Mouse (Mus musculus) subcutaneous adipose tissue, adult 2 months (tissue): Measurements from ENCODE around the gene Ehd4. TPM values are rescaled to one million over a fixed set of nuclear protein-coding genes. Genes with fewer than 3 reads are reported as not detected.

Experiments
- polyA plus RNA-seq: library from polyadenylated mRNA; depleted of rRNA; stranded (reverse); fragments of >200 nt; gene quantifications from 2 replicates; pipeline ENCODE4 v1.2.3, GENCODE M21; 2012; ENCODE audit warnings: low replicate concordance; rRNA removed

The Ehd4 gene
- 44.2 and 57.4 TPM in 2 replicates for polyA plus RNA-seq

DNA sequence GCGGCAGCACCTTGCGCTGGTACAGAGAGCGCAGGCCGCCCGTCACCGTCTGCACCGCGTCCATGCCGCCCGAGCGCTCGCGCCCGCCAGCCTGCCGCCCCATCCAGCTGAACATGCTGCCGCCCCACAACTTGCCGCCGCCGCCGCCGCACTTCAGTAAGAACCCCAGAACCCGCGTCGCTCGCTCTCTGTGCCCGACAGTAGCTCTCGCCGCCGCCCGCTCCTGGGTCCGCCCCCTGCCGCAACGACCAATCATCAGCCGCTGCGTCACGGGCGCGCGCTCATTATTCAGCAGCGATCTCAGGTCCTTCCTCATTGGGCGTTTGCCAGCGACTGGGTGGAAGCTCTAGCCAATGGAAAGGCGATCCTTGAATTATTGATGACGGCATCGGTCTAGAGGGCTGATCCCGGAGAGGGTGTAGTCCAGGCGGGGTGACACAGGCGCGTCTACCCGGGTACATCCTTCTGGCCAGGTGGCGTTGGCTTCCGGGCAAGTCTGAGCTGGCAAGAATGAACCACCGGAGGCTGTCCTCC lies at the start of gene Ehd4:
Gene Ehd4 (minus strand): TSS at position 246 of the 534 bp plus-strand sequence.

Other genes with a start within 250 kb of the Ehd4 start
- 22.1 and 36.1 TPM in 2 replicates for gene Mapkbp1, start 181.9 kb downstream of the Ehd4 start, polyA plus RNA-seq
- gene Jmjd7, start 127.1 kb downstream of the Ehd4 start, polyA plus RNA-seq, result 7.9 and 14.1 TPM in 2 replicates
- gene Gm28042, start 127.1 kb downstream of the Ehd4 start, polyA plus RNA-seq, result 3.3 and 4.9 TPM in 2 replicates
- 4.3 and 7.6 TPM in 2 replicates for gene Pla2g4b, start 121.2 kb downstream of the Ehd4 start, polyA plus RNA-seq
- 0.09 and 0.22 TPM in 2 replicates for gene Pla2g4e, start 90.7 kb upstream of the Ehd4 start, polyA plus RNA-seq
- gene Pla2g4d, start 134.6 kb upstream of the Ehd4 start, polyA plus RNA-seq, result not detected in 2 replicates
- 0.14 and 0.15 TPM in 2 replicates for gene Pla2g4f, start 159.6 kb upstream of the Ehd4 start, polyA plus RNA-seq
- gene Vps39, start 198.5 kb upstream of the Ehd4 start, polyA plus RNA-seq, result 29.6 and 31.6 TPM in 2 replicates
- gene Ganc, start 249.3 kb upstream of the Ehd4 start, polyA plus RNA-seq, result 31.8 and 33.6 TPM in 2 replicates
- gene Tmem87a, start 249.5 kb upstream of the Ehd4 start, polyA plus RNA-seq, result 10.3 and 16.7 TPM in 2 replicates